ENCODE assay signal across 25 mouse cellular contexts in the genomic region with DNA sequence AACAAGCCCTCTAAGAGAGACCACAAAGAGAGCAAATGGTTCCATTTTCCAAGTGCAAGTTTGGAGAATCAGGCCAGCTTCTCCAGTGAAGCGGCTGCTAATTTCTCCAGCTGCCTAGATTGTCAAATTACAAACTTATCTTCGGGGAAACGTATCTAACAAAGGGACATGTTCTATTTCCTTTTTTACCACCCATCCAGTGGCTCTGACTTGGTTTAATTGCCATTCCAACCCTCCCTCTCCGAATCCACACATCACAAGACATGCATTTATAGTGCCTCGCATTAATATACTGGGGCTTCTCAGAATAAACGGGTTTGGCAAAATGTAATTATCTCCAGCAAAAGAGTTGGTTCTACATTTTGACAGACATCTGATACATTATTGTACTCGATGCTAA.
DNase-seq lines count a peak whose midpoint lies in the region; ATAC-seq lines count a peak whose summit lies in the region.
"Had no signal": no experiment of that assay in that cellular context is flagged by ENCODE, and none has a peak within 500 bp of the region (broad histone marks: within the 10 kb centered on the region; RNA-seq: fewer than 3 reads in every experiment).

No protein-coding gene starts in this region.

- DNase-seq in forebrain, embryonic 14.5 days (ENCODE audit: low spot score): no peak
- DNase-seq in forebrain, embryonic 11.5 days (ENCODE audit: low spot score): no peak
- DNase-seq in hindbrain, embryonic 11.5 days (ENCODE audit: low spot score): no peak
- DNase-seq in neural tube, embryonic 10.5 days (ENCODE audit: extremely low spot score, low spot score): no peak
- DNase-seq in frontal cortex, postnatal 14 days (ENCODE audit: low spot score in 2 of 2): no peak
- DNase-seq: cerebellum, adult 11 months; cerebellum, adult 9-10 months; cerebellum, postnatal 36 days; heart, adult 2 months; heart, postnatal 4 days; kidney, adult 18-20 months; kidney, postnatal 25 days; liver; lung, adult 2 months; lung, postnatal 10 days had no signal

- no peak overlapping the region for H3K4me2 ChIP-seq in forebrain, embryonic 14.5 days (ENCODE audit: low read length)
- H3K4me2 ChIP-seq in forebrain, embryonic 11.5 days (ENCODE audit: low read depth, low read length, severe bottlenecking): no peak overlapping the region
- no peak overlapping the region for H3K4me2 ChIP-seq in hindbrain, embryonic 13.5 days
- no peak overlapping the region for H3K4me2 ChIP-seq in hindbrain, embryonic 11.5 days (replicated peaks; ENCODE audit: low read depth, low read length)
- H3K4me2 ChIP-seq in neural tube, embryonic 14.5 days (ENCODE audit: low read depth, low read length): no peak overlapping the region
- no peak overlapping the region for H3K4me2 ChIP-seq in midbrain, embryonic 16.5 days (ENCODE audit: low read length)
- H3K4me2 ChIP-seq: heart, embryonic 12.5 days; kidney, embryonic 15.5 days; midbrain, embryonic 12.5 days had no signal

- H3K9ac ChIP-seq in forebrain, embryonic 14.5 days (ENCODE audit: low read length): no peak overlapping the region
- no peak overlapping the region for H3K9ac ChIP-seq in forebrain, embryonic 11.5 days (ENCODE audit: low read length)
- H3K9ac ChIP-seq in hindbrain, embryonic 13.5 days: no peak overlapping the region
- no peak overlapping the region for H3K9ac ChIP-seq in hindbrain, embryonic 11.5 days (ENCODE audit: low read depth, low read length)
- H3K9ac ChIP-seq in neural tube, embryonic 14.5 days (replicated peaks; ENCODE audit: low read depth, low read length): no peak overlapping the region
- no peak overlapping the region for H3K9ac ChIP-seq in midbrain, embryonic 16.5 days (ENCODE audit: low read depth, low read length)
- H3K9ac ChIP-seq: heart, embryonic 12.5 days; kidney, embryonic 15.5 days; liver, embryonic 14.5 days; midbrain, embryonic 12.5 days had no signal

- H3K27me3 ChIP-seq in forebrain, embryonic 14.5 days (replicated peaks; ENCODE audit: control insufficient read depth, insufficient read depth, low read length): no peaks in the 10 kb centered on the region
- no peaks in the 10 kb centered on the region for H3K27me3 ChIP-seq in forebrain, embryonic 11.5 days (ENCODE audit: control insufficient read depth, insufficient read depth, low read length)
- no peaks in the 10 kb centered on the region for H3K27me3 ChIP-seq in hindbrain, embryonic 13.5 days
- no peaks in the 10 kb centered on the region for H3K27me3 ChIP-seq in hindbrain, embryonic 11.5 days (ENCODE audit: control insufficient read depth, insufficient read depth, low read length)
- no peaks in the 10 kb centered on the region for H3K27me3 ChIP-seq in neural tube, embryonic 14.5 days (ENCODE audit: control insufficient read depth, insufficient read depth, low read length)
- H3K27me3 ChIP-seq in midbrain, embryonic 16.5 days (ENCODE audit: control insufficient read depth, insufficient read depth, low read depth, low read length): no peaks in the 10 kb centered on the region
- H3K27me3 ChIP-seq: CH12.LX; heart, embryonic 12.5 days; kidney, embryonic 15.5 days; midbrain, embryonic 12.5 days had no signal

- H3K36me3 ChIP-seq in forebrain, embryonic 14.5 days (ENCODE audit: control insufficient read depth, insufficient read depth, low read length): no peaks in the 10 kb centered on the region
- H3K36me3 ChIP-seq in forebrain, embryonic 11.5 days (ENCODE audit: control insufficient read depth, insufficient read depth, low read length): no peaks in the 10 kb centered on the region
- H3K36me3 ChIP-seq in hindbrain, embryonic 13.5 days: no peaks in the 10 kb centered on the region
- H3K36me3 ChIP-seq in hindbrain, embryonic 11.5 days (ENCODE audit: control insufficient read depth, insufficient read depth, low read length): no peaks in the 10 kb centered on the region
- H3K36me3 ChIP-seq in neural tube, embryonic 14.5 days (ENCODE audit: control insufficient read depth, insufficient read depth, low read length): no peaks in the 10 kb centered on the region
- H3K36me3 ChIP-seq in midbrain, embryonic 16.5 days (ENCODE audit: control insufficient read depth, insufficient read depth, low read length): no peaks in the 10 kb centered on the region
- H3K36me3 ChIP-seq: heart, embryonic 12.5 days; kidney, embryonic 15.5 days; midbrain, embryonic 12.5 days had no signal

- peaks cover 16% of the 10 kb centered on the region; the same call in 1 of the 2 replicates for H3K4me1 ChIP-seq in forebrain, embryonic 14.5 days (ENCODE audit: control insufficient read depth, insufficient read depth, low read length)
- H3K4me1 ChIP-seq in forebrain, embryonic 11.5 days (replicated peaks; ENCODE audit: control insufficient read depth, insufficient read depth, low read length): no peaks in the 10 kb centered on the region
- peaks cover 50% of the 10 kb centered on the region for H3K4me1 ChIP-seq in hindbrain, embryonic 13.5 days (replicated peaks)
- H3K4me1 ChIP-seq in hindbrain, embryonic 11.5 days (replicated peaks; ENCODE audit: control insufficient read depth, insufficient read depth, low read length): 0 out of 2 replicates have a peak, but pooled peaks cover 3% of the 10 kb centered on the region
- H3K4me1 ChIP-seq in neural tube, embryonic 14.5 days (ENCODE audit: control insufficient read depth, insufficient read depth, low read length): peaks cover 18% of the 10 kb centered on the region; the same call in 1 of the 2 replicates
- H3K4me1 ChIP-seq in midbrain, embryonic 16.5 days (ENCODE audit: control insufficient read depth, insufficient read depth, low read length): peaks cover 9% of the 10 kb centered on the region; the same call in 1 of the 2 replicates
- H3K4me1 ChIP-seq: kidney, embryonic 15.5 days had no signal

- no peak; the same call in 1 of the 2 replicates for ATAC-seq in forebrain, embryonic 14.5 days
- ATAC-seq in forebrain, embryonic 11.5 days (replicated peaks; ENCODE audit: low FRiP score): no peak
- no peak for ATAC-seq in hindbrain, embryonic 13.5 days (ENCODE audit: low FRiP score)
- ATAC-seq in hindbrain, embryonic 11.5 days (ENCODE audit: low FRiP score): no peak
- no peak for ATAC-seq in neural tube, embryonic 14.5 days (ENCODE audit: low read depth)
- no peak for ATAC-seq in midbrain, embryonic 16.5 days
- ATAC-seq: activated CD4-positive, CD25-positive, alpha-beta regulatory T cell, adult 4 months had no signal

- WGBS in forebrain, embryonic 14.5 days: 63% methylated on average over 7 of the region's 7 CpGs
- WGBS in forebrain, embryonic 11.5 days: 80% methylated on average over 7 of the region's 7 CpGs
- 69% methylated on average over 7 of the region's 7 CpGs for WGBS in hindbrain, embryonic 13.5 days
- WGBS in hindbrain, embryonic 11.5 days: 86% methylated on average over 7 of the region's 7 CpGs
- 50% methylated on average over 7 of the region's 7 CpGs for WGBS in neural tube, embryonic 14.5 days
- WGBS in midbrain, embryonic 16.5 days: 66% methylated on average over 7 of the region's 7 CpGs

- no peak overlapping the region for H3K4me3 ChIP-seq in forebrain, embryonic 14.5 days (ENCODE audit: low read depth, low read length)
- no peak overlapping the region for H3K4me3 ChIP-seq in forebrain, embryonic 11.5 days (ENCODE audit: low read depth, low read length)
- H3K4me3 ChIP-seq in hindbrain, embryonic 13.5 days: no peak overlapping the region
- no peak overlapping the region for H3K4me3 ChIP-seq in hindbrain, embryonic 11.5 days (ENCODE audit: low read depth, low read length)
- no peak overlapping the region for H3K4me3 ChIP-seq in neural tube, embryonic 14.5 days (ENCODE audit: low read depth, low read length)
- H3K4me3 ChIP-seq in midbrain, embryonic 16.5 days (ENCODE audit: low read depth, low read length): no peak overlapping the region
- H3K4me3 ChIP-seq: heart, adult 2 months; heart, embryonic 12.5 days; kidney, embryonic 15.5 days; midbrain, embryonic 12.5 days; myocyte had no signal

- 0 out of 2 replicates have a peak overlapping the region, but pooled peaks have one; percentile 21 for H3K27ac ChIP-seq in forebrain, embryonic 14.5 days (ENCODE audit: low read depth, low read length)
- H3K27ac ChIP-seq in forebrain, embryonic 11.5 days (ENCODE audit: low read depth, low read length): no peak overlapping the region
- H3K27ac ChIP-seq in hindbrain, embryonic 13.5 days: peak overlapping the region; percentile 14; the same call in 1 of the 2 replicates
- H3K27ac ChIP-seq in hindbrain, embryonic 11.5 days (ENCODE audit: low read depth, low read length): no peak overlapping the region
- 0 out of 2 replicates have a peak overlapping the region, but pooled peaks have one; percentile 6 for H3K27ac ChIP-seq in neural tube, embryonic 14.5 days (ENCODE audit: low read depth, low read length)
- H3K27ac ChIP-seq in midbrain, embryonic 16.5 days (ENCODE audit: low read length): 0 out of 2 replicates have a peak overlapping the region, but pooled peaks have one; percentile 20
- H3K27ac ChIP-seq: heart, adult 2 months; kidney, embryonic 15.5 days; liver, embryonic 14.5 days had no signal

- no peaks in the 10 kb centered on the region for H3K9me3 ChIP-seq in forebrain, embryonic 14.5 days (replicated peaks; ENCODE audit: control insufficient read depth, low read length)
- no peaks in the 10 kb centered on the region for H3K9me3 ChIP-seq in forebrain, embryonic 11.5 days (ENCODE audit: control insufficient read depth, low read length)
- H3K9me3 ChIP-seq in hindbrain, embryonic 13.5 days: no peaks in the 10 kb centered on the region
- H3K9me3 ChIP-seq in hindbrain, embryonic 11.5 days (ENCODE audit: control insufficient read depth, low read length): no peaks in the 10 kb centered on the region
- no peaks in the 10 kb centered on the region for H3K9me3 ChIP-seq in neural tube, embryonic 14.5 days (ENCODE audit: control insufficient read depth, low read length)
- no peaks in the 10 kb centered on the region for H3K9me3 ChIP-seq in midbrain, embryonic 16.5 days (replicated peaks; ENCODE audit: control insufficient read depth, low read length, poor library complexity, severe bottlenecking)
- H3K9me3 ChIP-seq: heart, embryonic 12.5 days; kidney, embryonic 15.5 days; midbrain, embryonic 12.5 days had no signal

Comparison
In these comparisons a context has a peak if more than half of its experiments do, and no peak if none do; other contexts are left out.
1. H3K27ac ChIP-seq: peak in forebrain, embryonic 14.5 days (single experiment), hindbrain, embryonic 13.5 days (single experiment), neural tube, embryonic 14.5 days (single experiment) and midbrain, embryonic 16.5 days (single experiment); none in forebrain, embryonic 11.5 days (single experiment) and hindbrain, embryonic 11.5 days (single experiment).